Mouse (Mus musculus) midbrain, embryonic 13.5 days (tissue): ENCODE data around the gene Prkag1. TPM values are rescaled to one million over a fixed set of nuclear protein-coding genes. Genes with fewer than 3 reads are reported as not detected.

Experiments used
- ATAC-seq: fragments of 200-750 bp; cut with Nextera tagmentation; 2 replicates; pipeline ENCODE4 v1.8.0; 2017; ENCODE audit warnings: mild to moderate bottlenecking, moderate TSS enrichment, moderate library complexity
- H3K27ac ChIP-seq: fragments of 300-500 bp; sonication (generic); 2 replicates; pipeline ENCODE4 v1.5.1; 2015; ENCODE audit warnings: inconsistent platforms, mild to moderate bottlenecking, moderate library complexity
- H3K27me3 ChIP-seq: fragments of 300-500 bp; sonication (generic); 2 replicates; pipeline ENCODE4 v1.6.1; 2015; ENCODE audit warnings: mild to moderate bottlenecking, inconsistent platforms
- H3K36me3 ChIP-seq: fragments of 300-500 bp; sonication (generic); 2 replicates; pipeline ENCODE4 v1.6.1; 2015; ENCODE audit warnings: mild to moderate bottlenecking, inconsistent platforms
- H3K4me1 ChIP-seq: fragments of 300-500 bp; sonication (generic); replicated peaks from 2 replicates; pipeline ENCODE4 v1.6.1; 2015; ENCODE audit warnings: inconsistent platforms
- H3K4me2 ChIP-seq: fragments of 300-500 bp; sonication (generic); replicated peaks from 2 replicates; pipeline ENCODE4 v1.6.1; 2015; ENCODE audit warnings: moderate library complexity, mild to moderate bottlenecking, inconsistent platforms
- H3K4me3 ChIP-seq: fragments of 300-500 bp; sonication (generic); replicated peaks from 2 replicates; pipeline ENCODE4 v1.5.1; 2015; ENCODE audit warnings: mild to moderate bottlenecking, inconsistent platforms
- H3K9ac ChIP-seq: fragments of 300-500 bp; sonication (generic); replicated peaks from 2 replicates; pipeline ENCODE4 v1.6.1; 2015; ENCODE audit warnings: mild to moderate bottlenecking, inconsistent platforms
- H3K9me3 ChIP-seq: fragments of 300-500 bp; sonication (generic); 2 replicates; pipeline ENCODE4 v1.6.1; 2016; ENCODE audit warnings: mild to moderate bottlenecking, inconsistent platforms
- whole genome bisulfite sequencing: fragments of 180-500 bp; shearing (Covaris S2); methylation state at CpG from one replicate; pipeline ENCODE4 v1.1.7; 2015; 5-methylcytosine and 5-hydroxymethylcytosine counted together
- polyA plus RNA-seq: library from polyadenylated mRNA; unstranded; fragments of >200 nt; fragmentation: Nextera tagmentation; extraction: Ambion mirVana; gene quantifications from 2 replicates; pipeline ENCODE4 v1.2.1, GENCODE M21; 2015

Gene Prkag1
- polyA plus RNA-seq, result 83.3 and 89.9 TPM in 2 replicates

- Histone ChIP-seq H3K4me1 (peaks cover 17% of the 10 kb centered on the region), H3K27ac (peak within 1 kb of the TSS; percentile 81), H3K9me3 (no peaks in the 10 kb centered on the region), H3K4me3 (peak within 1 kb of the TSS; percentile 77), H3K9ac (peak within 1 kb of the TSS; percentile 84), H3K27me3 (no peaks in the 10 kb centered on the region), H3K36me3 (peaks cover 33% of the 10 kb centered on the region), H3K4me2 (peak within 1 kb of the TSS; percentile 81)
- ATAC-seq, result peak; percentile 98
- WGBS, result under 1% methylated on average over 51 of the region's 66 CpGs
Measured at GRCm38 (mm10) chr15:98830736-98831683, at the start of gene Prkag1. TSS of gene Prkag1 (minus strand) at chr15:98831521.

GRCm38 (mm10) chr15:98877331-98877730 is 46.0 kb upstream of the Prkag1 start:
- Histone ChIP-seq H3K36me3 (peaks cover 4% of the 10 kb centered on the region; the same call in 1 of the 2 replicates), H3K27ac (no peak overlapping the region), H3K4me3 (no peak overlapping the region), H3K9me3 (no peaks in the 10 kb centered on the region), H3K4me2 (no peak overlapping the region), H3K4me1 (peaks cover 37% of the 10 kb centered on the region), H3K9ac (no peak overlapping the region), H3K27me3 (no peaks in the 10 kb centered on the region)
- 6% methylated on average over 3 of the region's 3 CpGs for WGBS
- no peak for ATAC-seq

- peak; percentile 83 for ATAC-seq
- peak overlapping the region; percentile 99 for H3K27ac ChIP-seq
- H3K9me3 ChIP-seq, result no peaks in the 10 kb centered on the region
- WGBS, result 2% methylated on average over 49 of the region's 51 CpGs
- H3K4me2 ChIP-seq, result peak overlapping the region; percentile 100
- H3K9ac ChIP-seq, result peak overlapping the region; percentile 99
- no peaks in the 10 kb centered on the region for H3K27me3 ChIP-seq
- peak overlapping the region; percentile 100 for H3K4me3 ChIP-seq
- H3K4me1 ChIP-seq, result peaks cover 43% of the 10 kb centered on the region
- no peaks in the 10 kb centered on the region for H3K36me3 ChIP-seq
Measured at GRCm38 (mm10) chr15:98871916-98872888, 40.9 kb upstream of the Prkag1 start.

- peaks cover 50% of the 10 kb centered on the region for H3K4me1 ChIP-seq
- peak within 1 kb of the TSS; percentile 99 for H3K9ac ChIP-seq
- H3K27ac ChIP-seq, result peak within 1 kb of the TSS; percentile 99
- WGBS, result under 1% methylated on average over 74 of the region's 94 CpGs
- no peaks in the 10 kb centered on the region for H3K27me3 ChIP-seq
- peak within 1 kb of the TSS; percentile 100 for H3K4me3 ChIP-seq
- peaks cover 3% of the 10 kb centered on the region for H3K36me3 ChIP-seq
- H3K9me3 ChIP-seq, result no peaks in the 10 kb centered on the region
- peak within 1 kb of the TSS; percentile 100 for H3K4me2 ChIP-seq
- ATAC-seq, result peak; percentile 66
Measured at GRCm38 (mm10) chr15:98871070-98871915, 40.0 kb upstream of the Prkag1 start, which contains the start of gene Kmt2d. TSS of gene Kmt2d (minus strand) at chr15:98871204.

GRCm38 (mm10) chr15:98870179-98871069 is 39.1 kb upstream of the Prkag1 start:
- peak overlapping the region; percentile 100 for H3K4me3 ChIP-seq
- H3K36me3 ChIP-seq, result peaks cover 12% of the 10 kb centered on the region
- under 1% methylated on average over 16 of the region's 16 CpGs for WGBS
- peak overlapping the region; percentile 100 for H3K4me2 ChIP-seq
- peak overlapping the region; percentile 99 for H3K9ac ChIP-seq
- no peaks in the 10 kb centered on the region for H3K9me3 ChIP-seq
- H3K27ac ChIP-seq, result peak overlapping the region; percentile 99
- no peaks in the 10 kb centered on the region for H3K27me3 ChIP-seq
- H3K4me1 ChIP-seq, result peaks cover 50% of the 10 kb centered on the region
- ATAC-seq, result no peak

- Histone ChIP-seq H3K9me3 (no peaks in the 10 kb centered on the region), H3K27me3 (no peaks in the 10 kb centered on the region), H3K27ac (peak overlapping the region; percentile 11; the same call in 1 of the 2 replicates), H3K9ac (peak overlapping the region; percentile 99), H3K4me2 (peak overlapping the region; percentile 100), H3K36me3 (peaks cover 21% of the 10 kb centered on the region), H3K4me3 (peak overlapping the region; percentile 100), H3K4me1 (peaks cover 50% of the 10 kb centered on the region)
- no peak for ATAC-seq
- WGBS, result 9% methylated on average over 8 of the region's 8 CpGs
Measured at GRCm38 (mm10) chr15:98869342-98870178, 38.2 kb upstream of the Prkag1 start.

GRCm38 (mm10) chr15:98868346-98869063 is 37.2 kb upstream of the Prkag1 start:
- Histone ChIP-seq H3K36me3 (peaks cover 31% of the 10 kb centered on the region), H3K27me3 (no peaks in the 10 kb centered on the region), H3K4me1 (peaks cover 50% of the 10 kb centered on the region), H3K4me3 (peak overlapping the region; percentile 100), H3K9me3 (no peaks in the 10 kb centered on the region), H3K27ac (no peak overlapping the region), H3K4me2 (peak overlapping the region; percentile 100), H3K9ac (peak overlapping the region; percentile 99)
- WGBS, result 32% methylated on average over 11 of the region's 11 CpGs
- ATAC-seq, result no peak

- H3K9ac ChIP-seq, result 0 out of 2 replicates have a peak overlapping the region, but pooled peaks have one; percentile 2
- H3K9me3 ChIP-seq, result no peaks in the 10 kb centered on the region
- H3K4me1 ChIP-seq, result peaks cover 40% of the 10 kb centered on the region
- ATAC-seq, result no peak
- H3K27me3 ChIP-seq, result no peaks in the 10 kb centered on the region
- H3K4me3 ChIP-seq, result peak overlapping the region; percentile 100
- peak overlapping the region; percentile 100 for H3K4me2 ChIP-seq
- peaks cover 43% of the 10 kb centered on the region for H3K36me3 ChIP-seq
- WGBS, result 78% methylated on average over 6 of the region's 6 CpGs
- no peak overlapping the region for H3K27ac ChIP-seq
Measured at GRCm38 (mm10) chr15:98867321-98867720, 36.0 kb upstream of the Prkag1 start.

- H3K4me1 ChIP-seq, result peaks cover 40% of the 10 kb centered on the region
- H3K4me2 ChIP-seq, result no peak overlapping the region
- no peak overlapping the region for H3K4me3 ChIP-seq
- H3K36me3 ChIP-seq, result peaks cover 51% of the 10 kb centered on the region
- 90% methylated on average over 5 of the region's 5 CpGs for WGBS
- no peaks in the 10 kb centered on the region for H3K27me3 ChIP-seq
- no peak for ATAC-seq
- no peaks in the 10 kb centered on the region for H3K9me3 ChIP-seq
- no peak overlapping the region for H3K9ac ChIP-seq
- H3K27ac ChIP-seq, result no peak overlapping the region
Measured at GRCm38 (mm10) chr15:98866501-98866900, 35.2 kb upstream of the Prkag1 start.
